Mouse (Mus musculus): ENCODE measurements around the gene Mnat1. TPM values are rescaled to one million over a fixed set of nuclear protein-coding genes. Genes with fewer than 3 reads are reported as not detected.

Gene Mnat1
- polyA plus RNA-seq, 1 experiment from 2014 or later, result 32.9 TPM

- WGBS, result 91% methylated on average over 2 of the region's 2 CpGs
- Histone ChIP-seq H3K9me3 (no peaks in the 10 kb centered on the region), H3K27me3 (replicated peaks) (no peaks in the 10 kb centered on the region), H3K4me2 (replicated peaks) (no peak overlapping the region), H3K36me3 (peaks cover 14% of the 10 kb centered on the region; the same call in 1 of the 2 replicates), H3K4me1 (no peaks in the 10 kb centered on the region), H3K27ac (no peak overlapping the region), H3K9ac (no peak overlapping the region), H3K4me3 (no peak overlapping the region)
- ATAC-seq (ENCODE audit: low FRiP score, low read depth), result no peak
These were observed 177.0 kb downstream of the Mnat1 start for GRCm38 (mm10) chr12:73300531-73300930.

GRCm38 (mm10) chr12:73304636-73305035 is 181.1 kb downstream of the Mnat1 start:
- WGBS, result 87% methylated on average over 4 of the region's 4 CpGs
- Histone ChIP-seq H3K4me1 (no peaks in the 10 kb centered on the region), H3K9ac (no peak overlapping the region), H3K9me3 (no peaks in the 10 kb centered on the region), H3K27ac (no peak overlapping the region), H3K4me3 (no peak overlapping the region), H3K27me3 (replicated peaks) (no peaks in the 10 kb centered on the region), H3K4me2 (replicated peaks) (no peak overlapping the region), H3K36me3 (peaks cover 8% of the 10 kb centered on the region; the same call in 1 of the 2 replicates)
- ATAC-seq (ENCODE audit: low FRiP score, low read depth), result no peak

GRCm38 (mm10) chr12:73307750-73308149 is 184.2 kb downstream of the Mnat1 start:
- H3K9ac ChIP-seq, result no peak overlapping the region
- H3K4me1 ChIP-seq, result no peaks in the 10 kb centered on the region
- WGBS, result 93% methylated on average over 4 of the region's 4 CpGs
- H3K4me2 ChIP-seq (replicated peaks), result no peak overlapping the region
- ATAC-seq (ENCODE audit: low FRiP score, low read depth), result no peak
- no peaks in the 10 kb centered on the region for H3K9me3 ChIP-seq
- H3K27ac ChIP-seq, result no peak overlapping the region
- H3K4me3 ChIP-seq, result no peak overlapping the region
- H3K27me3 ChIP-seq (replicated peaks), result no peaks in the 10 kb centered on the region
- 0 out of 2 replicates have a peak, but pooled peaks cover 3% of the 10 kb centered on the region for H3K36me3 ChIP-seq

- H3K4me2 ChIP-seq (replicated peaks), result no peak overlapping the region
- no peak overlapping the region for H3K4me3 ChIP-seq
- no peaks in the 10 kb centered on the region for H3K27me3 ChIP-seq (replicated peaks)
- 0 out of 2 replicates have a peak, but pooled peaks cover 3% of the 10 kb centered on the region for H3K36me3 ChIP-seq
- 84% methylated on average over 2 of the region's 2 CpGs for WGBS
- H3K9me3 ChIP-seq, result no peaks in the 10 kb centered on the region
- H3K27ac ChIP-seq, result no peak overlapping the region
- no peak overlapping the region for H3K9ac ChIP-seq
- H3K4me1 ChIP-seq, result no peaks in the 10 kb centered on the region
- no peak for ATAC-seq (ENCODE audit: low FRiP score, low read depth)
These were observed 185.2 kb downstream of the Mnat1 start for GRCm38 (mm10) chr12:73308711-73309110.

- Histone ChIP-seq H3K4me3 (no peak overlapping the region), H3K9me3 (no peaks in the 10 kb centered on the region), H3K9ac (no peak overlapping the region), H3K4me2 (replicated peaks) (no peak overlapping the region), H3K27ac (no peak overlapping the region), H3K27me3 (replicated peaks) (no peaks in the 10 kb centered on the region), H3K36me3 (0 out of 2 replicates have a peak, but pooled peaks cover 5% of the 10 kb centered on the region), H3K4me1 (peaks cover 6% of the 10 kb centered on the region; the same call in 1 of the 2 replicates)
- WGBS, result 92% methylated on average over 7 of the region's 7 CpGs
- no peak for ATAC-seq (ENCODE audit: low FRiP score, low read depth)
These were observed 194.5 kb downstream of the Mnat1 start for GRCm38 (mm10) chr12:73317706-73318686.

Other genes starting within 250 kb of the Mnat1 start
- gene Six6, start 183.8 kb upstream of the Mnat1 start, polyA plus RNA-seq (2016; fragmentation: Nextera tagmentation; extraction: Ambion mirVana), result not detected in 2 replicates
- gene 4930447C04Rik, start 182.9 kb upstream of the Mnat1 start, polyA plus RNA-seq (2016; fragmentation: Nextera tagmentation; extraction: Ambion mirVana), result 3.5 and 3.6 TPM in 2 replicates
- 30.5 and 36.7 TPM in 2 replicates for gene Six1, start 69.8 kb upstream of the Mnat1 start, polyA plus RNA-seq (2016; fragmentation: Nextera tagmentation; extraction: Ambion mirVana)
- gene Six4, start 10.3 kb upstream of the Mnat1 start, polyA plus RNA-seq (2016; fragmentation: Nextera tagmentation; extraction: Ambion mirVana), result 5.0 and 6.8 TPM in 2 replicates
- 16.2 and 18.8 TPM in 2 replicates for gene Trmt5, start 163.0 kb downstream of the Mnat1 start, polyA plus RNA-seq (2016; fragmentation: Nextera tagmentation; extraction: Ambion mirVana)
- gene Slc38a6, start 163.1 kb downstream of the Mnat1 start, polyA plus RNA-seq (2016; fragmentation: Nextera tagmentation; extraction: Ambion mirVana), result 10.0 and 12.6 TPM in 2 replicates

All from neural tube, embryonic 12.5 days (tissue).